Mouse (Mus musculus): Measurements from ENCODE around the gene Ces4a. TPM values are rescaled to one million over a fixed set of nuclear protein-coding genes. Genes with fewer than 3 reads are reported as not detected.
"Not testable (repeated sequence)": the region's sequence is repeated elsewhere in the genome, so short reads cannot be mapped to it uniquely, and the experiment has no call there.

Ces4a gene
- total RNA-seq, 2 experiments from 2014 or later: not detected

- no peak for DNase-seq (ENCODE audit: extremely low spot score in 1 of 2, low spot score in 1 of 2)
These were observed 35.5 kb downstream of the Ces4a start for GRCm38 (mm10) chr8:105167116-105167515.

- DNase-seq (ENCODE audit: extremely low spot score in 1 of 2, low spot score in 1 of 2): no peak
These were observed 38.0 kb downstream of the Ces4a start for GRCm38 (mm10) chr8:105169582-105169981.

- peak in 1 of 2 experiments; percentile 8 for DNase-seq (ENCODE audit: extremely low spot score in 1 of 2, low spot score in 1 of 2)
These were observed 38.4 kb downstream of the Ces4a start for GRCm38 (mm10) chr8:105170041-105170380.

- DNase-seq (ENCODE audit: extremely low spot score in 1 of 2, low spot score in 1 of 2): peak; percentile 85
These were observed 38.9 kb downstream of the Ces4a start, which contains the start of gene Cbfb for GRCm38 (mm10) chr8:105170381-105171115. Cbfb (plus strand) TSS chr8:105170674.

GRCm38 (mm10) chr8:105171116-105172002 lies 39.8 kb downstream of the Ces4a start:
- peak; percentile 31 to 36 for DNase-seq (ENCODE audit: extremely low spot score in 1 of 2, low spot score in 1 of 2)

GRCm38 (mm10) chr8:105172003-105172362 lies 40.4 kb downstream of the Ces4a start:
- no peak for DNase-seq (ENCODE audit: extremely low spot score in 1 of 2, low spot score in 1 of 2)

GRCm38 (mm10) chr8:105175287-105175686 lies 43.7 kb downstream of the Ces4a start:
- not testable (repeated sequence) for DNase-seq (ENCODE audit: extremely low spot score in 1 of 2, low spot score in 1 of 2)

- no peak for DNase-seq (ENCODE audit: extremely low spot score in 1 of 2, low spot score in 1 of 2)
These were observed 46.7 kb downstream of the Ces4a start for GRCm38 (mm10) chr8:105178211-105178800.

GRCm38 (mm10) chr8:105182201-105182600 lies 50.6 kb downstream of the Ces4a start:
- no peak for DNase-seq (ENCODE audit: extremely low spot score in 1 of 2, low spot score in 1 of 2)

- no peak for DNase-seq (ENCODE audit: extremely low spot score in 1 of 2, low spot score in 1 of 2)
These were observed 54.9 kb downstream of the Ces4a start for GRCm38 (mm10) chr8:105186467-105187005.

- DNase-seq (ENCODE audit: extremely low spot score in 1 of 2, low spot score in 1 of 2): no peak
These were observed 60.6 kb downstream of the Ces4a start for GRCm38 (mm10) chr8:105192182-105192581.

Other genes with a start within 250 kb of the Ces4a start
- under 1 TPM in 1 of 2 experiments, not detected in 1; 0.17 TPM for gene Ces2e, start 205.5 kb upstream of the Ces4a start, total RNA-seq (2021)
- gene Ces2f, start 184.4 kb upstream of the Ces4a start, total RNA-seq (2021): not detected
- under 1 TPM; 0.19 to 0.20 TPM for gene Ces2g, start 170.1 kb upstream of the Ces4a start, total RNA-seq (2021)
- gene Ces2h, start 130.9 kb upstream of the Ces4a start, total RNA-seq (2021): not detected
- not detected for gene Ces3a, start 83.2 kb upstream of the Ces4a start, total RNA-seq (2021)
- gene Ces3b, start 48.0 kb upstream of the Ces4a start, total RNA-seq (2021): not detected
- gene Cbfb, start 38.9 kb downstream of the Ces4a start, total RNA-seq (2021): 10 to 100 TPM; 22.0 to 22.1 TPM
- 10 to 100 TPM; 35.4 to 36.4 TPM for gene D230025D16Rik, start 93.3 kb downstream of the Ces4a start, total RNA-seq (2021)
- gene B3gnt9, start 123.4 kb downstream of the Ces4a start, total RNA-seq (2021): 1 to 10 TPM; 4.0 to 4.4 TPM
- 10 to 100 TPM in 1 of 2 experiments, 1 to 10 TPM in 1; 4.6 to 10.9 TPM for gene Tradd, start 132.8 kb downstream of the Ces4a start, total RNA-seq (2021)
- gene Fbxl8, start 132.8 kb downstream of the Ces4a start, total RNA-seq (2021): under 1 TPM; 0.69 to 0.94 TPM
- 1 to 10 TPM; 4.1 to 5.0 TPM for gene Hsf4, start 138.0 kb downstream of the Ces4a start, total RNA-seq (2021)
- 1 to 10 TPM; 6.8 to 7.8 TPM for gene Nol3, start 144.3 kb downstream of the Ces4a start, total RNA-seq (2021)
- gene 4931428F04Rik, start 158.1 kb downstream of the Ces4a start, total RNA-seq (2021): 10 to 100 TPM; 21.7 to 24.4 TPM
- 1 to 10 TPM in 1 of 2 experiments, under 1 TPM in 1; 0.98 to 1.3 TPM for gene Exoc3l, start 164.3 kb downstream of the Ces4a start, total RNA-seq (2021)
- 10 to 100 TPM; 31.4 to 34.7 TPM for gene E2f4, start 165.9 kb downstream of the Ces4a start, total RNA-seq (2021)
- under 1 TPM; 0.61 to 0.64 TPM for gene Elmo3, start 173.8 kb downstream of the Ces4a start, total RNA-seq (2021)
- 1 to 10 TPM; 4.0 to 9.2 TPM for gene Lrrc29, start 194.5 kb downstream of the Ces4a start, total RNA-seq (2021)
- 10 to 100 TPM; 40.7 to 45.2 TPM for gene Tmem208, start 194.6 kb downstream of the Ces4a start, total RNA-seq (2021)
- 1 to 10 TPM; 1.7 to 2.8 TPM for gene Fhod1, start 216.2 kb downstream of the Ces4a start, total RNA-seq (2021)
- 10 to 100 TPM; 12.5 to 13.4 TPM for gene Slc9a5, start 217.0 kb downstream of the Ces4a start, total RNA-seq (2021)
- gene Plekhg4, start 241.5 kb downstream of the Ces4a start, total RNA-seq (2021): 1 to 10 TPM in 1 of 2 experiments, under 1 TPM in 1; 0.49 to 1.1 TPM

All from layer of hippocampus, postnatal 25 days (tissue).